ENCODE assay signal across 8 mouse cellular contexts in the genomic region with DNA sequence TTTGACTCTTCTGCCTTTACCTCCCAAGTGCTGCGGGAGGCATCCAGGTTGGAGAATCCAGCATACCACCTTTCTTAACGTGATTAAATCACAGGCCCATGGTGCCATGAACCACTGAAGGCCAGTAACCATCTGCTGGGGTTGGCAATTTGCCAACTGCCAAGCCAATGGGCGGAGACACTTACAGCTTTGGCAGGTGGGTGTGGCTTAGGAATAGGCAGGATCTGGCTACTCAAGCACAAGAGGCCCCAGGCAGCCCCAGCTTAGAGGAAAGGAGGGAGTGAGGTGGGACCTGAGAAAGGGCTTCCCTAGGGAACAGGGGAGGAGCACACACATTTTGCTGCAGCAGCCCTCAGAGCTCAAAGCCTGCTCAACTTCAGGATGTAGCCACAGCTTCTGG. TPM values are rescaled to one million over a fixed set of nuclear protein-coding genes. Genes with fewer than 3 reads are reported as not detected.
A peak's percentile ranks its signal among the peaks of the same experiment; 100 is the strongest.
DNase-seq lines count a peak whose midpoint lies in the region; ATAC-seq lines count a peak whose summit lies in the region.

No protein-coding gene starts in this region.

- H3K36me3 ChIP-seq in hindbrain, embryonic 15.5 days: peaks cover 69% of the 10 kb centered on the region
- H3K36me3 ChIP-seq in heart, embryonic 11.5 days (ENCODE audit: control insufficient read depth, insufficient read depth, low read length): peaks cover 73% of the 10 kb centered on the region

- no peak overlapping the region for H3K4me3 ChIP-seq in hindbrain, embryonic 15.5 days
- no peak overlapping the region for H3K4me3 ChIP-seq in heart, embryonic 11.5 days (ENCODE audit: low read depth, low read length)

- WGBS in hindbrain, embryonic 15.5 days: 47% methylated on average over 3 of the region's 3 CpGs
- 77% methylated on average over 3 of the region's 3 CpGs for WGBS in heart, embryonic 11.5 days (ENCODE audit: insufficient replicate concordance)

- H3K9ac ChIP-seq in hindbrain, embryonic 15.5 days: peak overlapping the region; percentile 5; the same call in 1 of the 2 replicates
- H3K9ac ChIP-seq in heart, embryonic 11.5 days (ENCODE audit: low read depth, low read length): no peak overlapping the region

- peak overlapping the region; percentile 45 for H3K27ac ChIP-seq in hindbrain, embryonic 15.5 days (replicated peaks)
- no peak overlapping the region for H3K27ac ChIP-seq in heart, embryonic 11.5 days (ENCODE audit: low read depth, low read length)

- H3K4me2 ChIP-seq in hindbrain, embryonic 15.5 days: no peak overlapping the region
- H3K4me2 ChIP-seq in heart, embryonic 11.5 days: no peak overlapping the region

- DNase-seq in spleen, postnatal 4 days (ENCODE audit: low spot score in 2 of 2): peak; percentile 76 to 83
- DNase-seq in spleen, adult 18-20 months: no peak
- DNase-seq in cerebellum, adult 18-20 months: peak; percentile 81
- DNase-seq in lung, postnatal 14 days: peak; percentile 38
- DNase-seq in urinary bladder, postnatal 10 days (ENCODE audit: low spot score): no peak

- no peak for ATAC-seq in hindbrain, embryonic 15.5 days (ENCODE audit: low FRiP score, low read depth)
- no peak for ATAC-seq in granulocyte monocyte progenitor cell, adult 5-6 weeks (replicated peaks; ENCODE audit: poor library complexity, severe bottlenecking)
- ATAC-seq in heart, embryonic 11.5 days (replicated peaks; ENCODE audit: insufficient number of reproducible peaks, low FRiP score, low TSS enrichment): no peak

- no peaks in the 10 kb centered on the region for H3K27me3 ChIP-seq in hindbrain, embryonic 15.5 days
- no peaks in the 10 kb centered on the region for H3K27me3 ChIP-seq in heart, embryonic 11.5 days (ENCODE audit: control insufficient read depth, insufficient read depth, low read length)

- peaks cover 31% of the 10 kb centered on the region for H3K4me1 ChIP-seq in hindbrain, embryonic 15.5 days (replicated peaks)
- H3K4me1 ChIP-seq in heart, embryonic 11.5 days (ENCODE audit: control insufficient read depth, insufficient read depth, low read length): peaks cover 12% of the 10 kb centered on the region

- no peaks in the 10 kb centered on the region for H3K9me3 ChIP-seq in hindbrain, embryonic 15.5 days
- no peaks in the 10 kb centered on the region for H3K9me3 ChIP-seq in heart, embryonic 11.5 days (replicated peaks; ENCODE audit: control insufficient read depth, low read length)

RNA-seq across cellular contexts. Expression of a gene that starts 11.7 kb away (rescaled TPM):
- 711 and 737 TPM in 2 replicates for polyA plus RNA-seq in hindbrain, embryonic 15.5 days (2015; fragmentation: Nextera tagmentation; extraction: Ambion mirVana)
- 382 and 438 TPM in 2 replicates for total RNA-seq in granulocyte monocyte progenitor cell, adult 5-6 weeks (2014; fragmentation: Nextera tagmentation)
- total RNA-seq in granulocyte monocyte progenitor cell, adult 5-6 weeks (2017): 172 and 277 TPM in 2 replicates
- 1,161 and 1,177 TPM in 2 replicates for polyA plus RNA-seq in heart, embryonic 11.5 days (2014; fragmentation: Nextera tagmentation; extraction: Ambion mirVana)

RNA-seq across cellular contexts. Expression of a gene that starts 15.1 kb away (rescaled TPM):
- 52.5 and 54.7 TPM in 2 replicates for polyA plus RNA-seq in hindbrain, embryonic 15.5 days (2015; fragmentation: Nextera tagmentation; extraction: Ambion mirVana)
- total RNA-seq in granulocyte monocyte progenitor cell, adult 5-6 weeks (2014; fragmentation: Nextera tagmentation): 33.8 and 55.2 TPM in 2 replicates
- 30.7 and 48.4 TPM in 2 replicates for total RNA-seq in granulocyte monocyte progenitor cell, adult 5-6 weeks (2017)
- 66.1 and 69.8 TPM in 2 replicates for polyA plus RNA-seq in heart, embryonic 11.5 days (2014; fragmentation: Nextera tagmentation; extraction: Ambion mirVana)

RNA-seq across cellular contexts. Expression of a gene that starts 19.0 kb away (rescaled TPM):
- 213 and 229 TPM in 2 replicates for polyA plus RNA-seq in hindbrain, embryonic 15.5 days (2015; fragmentation: Nextera tagmentation; extraction: Ambion mirVana)
- total RNA-seq in granulocyte monocyte progenitor cell, adult 5-6 weeks (2014; fragmentation: Nextera tagmentation): 85.0 and 105 TPM in 2 replicates
- total RNA-seq in granulocyte monocyte progenitor cell, adult 5-6 weeks (2017): 94.1 and 106 TPM in 2 replicates
- polyA plus RNA-seq in heart, embryonic 11.5 days (2014; fragmentation: Nextera tagmentation; extraction: Ambion mirVana): 151 and 171 TPM in 2 replicates

RNA-seq across cellular contexts. Expression of a gene that starts 30.9 kb away (rescaled TPM):
- 18.9 and 19.2 TPM in 2 replicates for polyA plus RNA-seq in hindbrain, embryonic 15.5 days (2015; fragmentation: Nextera tagmentation; extraction: Ambion mirVana)
- 0.67 and 3.6 TPM in 2 replicates for total RNA-seq in granulocyte monocyte progenitor cell, adult 5-6 weeks (2014; fragmentation: Nextera tagmentation)
- 2.1 and 2.2 TPM in 2 replicates for total RNA-seq in granulocyte monocyte progenitor cell, adult 5-6 weeks (2017)
- polyA plus RNA-seq in heart, embryonic 11.5 days (2014; fragmentation: Nextera tagmentation; extraction: Ambion mirVana): 4.0 and 6.4 TPM in 2 replicates

Comparison
In these comparisons a context has a peak if more than half of its experiments do, and no peak if none do; other contexts are left out.
1. DNase-seq: peak in spleen, postnatal 4 days (2 of 2), cerebellum, adult 18-20 months (2 of 2) and lung, postnatal 14 days (single experiment); none in spleen, adult 18-20 months (0 of 2) and urinary bladder, postnatal 10 days (single experiment).